Mouse (Mus musculus) adrenal gland, adult 8-10 months (tissue): ENCODE data around the gene Ermard. TPM values are rescaled to one million over a fixed set of nuclear protein-coding genes. Genes with fewer than 3 reads are reported as not detected.

Experiments used
- DNase-seq: peaks from one replicate; pipeline ENCODE4 v3.0.0; 2022
- total RNA-seq, 4 experiments: library from RNA; stranded (reverse); gene quantifications; 2 replicates each; pipeline ENCODE4 v1.2.4; 2022

Gene Ermard
- total RNA-seq, 4 experiments from 2014 or later: 50.9 to 112 (median 71.7) TPM

GRCm38 (mm10) chr17:15120569-15120968 lies 79.6 kb downstream of the Ermard start:
- no peak for DNase-seq

- DNase-seq: no peak
These were observed 88.8 kb downstream of the Ermard start for GRCm38 (mm10) chr17:15129630-15130287.

GRCm38 (mm10) chr17:15130288-15130656 lies 89.3 kb downstream of the Ermard start:
- no peak for DNase-seq

- DNase-seq: no peak
These were observed 94.1 kb downstream of the Ermard start for GRCm38 (mm10) chr17:15134905-15135669.

GRCm38 (mm10) chr17:15137443-15137842 lies 96.4 kb downstream of the Ermard start:
- peak; percentile 18 for DNase-seq

Other genes with a start within 250 kb of the Ermard start
- 1 to 10 TPM; 3.5 to 9.7 (median 6.9) TPM for gene Wdr27, start 98.0 kb upstream of the Ermard start, total RNA-seq
- gene 1600012H06Rik, start 98.0 kb upstream of the Ermard start, total RNA-seq: 10 to 100 TPM; 24.5 to 49.4 (median 38.0) TPM
- 10 to 100 TPM; 47.7 to 55.8 (median 50.2) TPM for gene Phf10, start 79.9 kb upstream of the Ermard start, total RNA-seq
- 10 to 100 TPM in 2 of 4 experiments, 1 to 10 TPM in 2; 5.1 to 13.6 (median 9.7) TPM for gene 9030025P20Rik, start 62.7 kb upstream of the Ermard start, total RNA-seq
- gene Gm3417, start 62.4 kb upstream of the Ermard start, total RNA-seq: not detected
- 1 to 10 TPM; 4.0 to 7.9 (median 5.5) TPM for gene Gm3435, start 31.0 kb upstream of the Ermard start, total RNA-seq
- gene Tcte3, start 280 bp downstream of the Ermard start, total RNA-seq: 1 to 10 TPM in 2 of 4 experiments, under 1 TPM in 2; 0.41 to 4.8 (median 1.6) TPM
- gene Gm3448, start 329 bp downstream of the Ermard start, total RNA-seq: 1 to 10 TPM; 4.1 to 8.1 (median 5.4) TPM